Mouse (Mus musculus) thymus, adult 2 months (tissue): ENCODE measurements at regions not wholly inside any gene's neighbourhood (a gene's known extent, or its start where the extent isn't known, plus 50 kb on each side); places are given as distances from the start of the nearest gene placed in this dataset.

ENCODE experiments used
- CTCF ChIP-seq: fragments of 200-500 bp; IDR thresholded peaks from 2 replicates; pipeline ENCODE4 v1.5.1; 2012; ENCODE audit warnings: mild to moderate bottlenecking, control low read depth, low read length, moderate library complexity, borderline replicate concordance; ENCODE audit not compliant: control insufficient read depth, poor library complexity, insufficient read depth; ENCODE audit errors: extremely low read depth
- POLR2A ChIP-seq: fragments of 200-500 bp; IDR thresholded peaks from 2 replicates; pipeline ENCODE4 v1.6.1; 2012; ENCODE audit warnings: mild to moderate bottlenecking, low read length, control low read depth, moderate library complexity; ENCODE audit not compliant: control insufficient read depth, poor library complexity, insufficient read depth; ENCODE audit errors: extremely low read depth

- no peak for TF ChIP-seq CTCF
- TF ChIP-seq POLR2A: no peak
Measured at GRCm38 (mm10) chr3:120897758-120898157, 273.7 kb downstream of the Rwdd3 start.
